Mouse (Mus musculus) ES-E14 (cell line): Measurements from ENCODE around the gene Acot7.

Experiments used
- CHD2 ChIP-seq: IDR thresholded peaks from 2 replicates; pipeline ENCODE4 v1.6.1; 2014; ENCODE audit warnings: mild to moderate bottlenecking, low read depth, low read length, inconsistent platforms
- HCFC1 ChIP-seq: IDR thresholded peaks from 2 replicates; pipeline ENCODE4 v1.6.1; 2012; ENCODE audit warnings: low read length, inconsistent platforms, borderline replicate concordance; ENCODE audit not compliant: insufficient read depth

DNA sequence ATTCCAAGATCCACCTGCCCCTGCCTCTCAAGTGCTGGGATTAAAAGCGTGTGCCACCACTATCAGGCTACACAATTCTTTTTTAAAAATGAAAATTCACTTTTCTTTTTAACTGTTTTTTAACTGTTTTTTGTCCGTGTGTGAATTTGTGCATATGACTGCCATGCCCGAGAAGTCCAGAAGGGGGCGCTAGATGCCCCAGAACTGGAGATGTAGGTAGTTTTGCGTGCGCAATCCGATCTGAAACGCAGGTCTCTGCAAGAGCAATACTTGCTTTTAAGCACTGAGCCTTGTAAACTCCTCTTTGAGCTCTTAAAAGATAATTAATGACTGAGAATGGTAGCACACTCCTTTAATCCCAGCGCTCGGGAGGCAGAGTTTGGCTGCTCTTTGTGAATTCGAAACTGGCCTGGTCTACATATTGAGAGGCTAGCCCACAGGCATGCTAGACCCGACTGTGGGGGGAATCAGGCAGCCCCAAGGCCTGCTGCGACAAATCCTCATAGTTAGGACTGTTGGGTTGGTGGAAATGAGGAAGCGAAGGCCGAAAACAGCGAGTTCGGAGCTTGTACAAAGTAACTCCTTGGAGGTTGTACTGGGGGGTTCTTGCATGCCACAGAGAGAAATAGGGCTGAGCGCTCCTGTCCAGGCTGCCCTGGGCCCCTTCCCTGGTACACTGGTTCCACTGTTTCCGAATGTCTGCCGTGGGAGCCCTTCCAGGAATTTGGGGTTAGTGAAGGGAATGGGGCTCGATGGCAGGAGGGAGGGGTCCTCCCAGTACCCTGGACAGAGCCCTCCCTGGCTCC is 20.0 kb upstream of the Acot7 start:
- no peak for TF ChIP-seq CHD2
- TF ChIP-seq HCFC1, result no peak
